Mouse (Mus musculus) midbrain, embryonic 11.5 days (tissue): ENCODE results near the gene Zfhx2. TPM values are rescaled to one million over a fixed set of nuclear protein-coding genes. Genes with fewer than 3 reads are reported as not detected.
A peak's percentile ranks its signal among the peaks of the same experiment; 100 is the strongest.

Experiments
- ATAC-seq: fragments of 200-750 bp; cut with Nextera tagmentation; 2 replicates; pipeline ENCODE4 v1.8.0; 2017; ENCODE audit warnings: moderate TSS enrichment, moderate library complexity; ENCODE audit not compliant: low FRiP score
- DNase-seq: peaks from one replicate; pipeline ENCODE4 v3.0.0; 2015; ENCODE audit warnings: low spot score; ENCODE audit errors: missing footprints
- H3K27ac ChIP-seq: fragments of 300-500 bp; sonication (generic); 2 replicates; pipeline ENCODE4 v1.5.1; 2014; ENCODE audit warnings: low read depth, low read length
- H3K27me3 ChIP-seq: fragments of 300-500 bp; sonication (generic); 2 replicates; pipeline ENCODE4 v1.6.1; 2014; ENCODE audit warnings: mild to moderate bottlenecking, low read length, moderate library complexity, mixed read lengths; ENCODE audit not compliant: control insufficient read depth, insufficient read depth
- H3K36me3 ChIP-seq: fragments of 300-500 bp; sonication (generic); 2 replicates; pipeline ENCODE4 v1.6.1; 2014; ENCODE audit warnings: mild to moderate bottlenecking, low read length, moderate library complexity, mixed read lengths; ENCODE audit not compliant: control insufficient read depth, insufficient read depth
- H3K4me1 ChIP-seq: fragments of 300-500 bp; sonication (generic); 2 replicates; pipeline ENCODE4 v1.6.1; 2014; ENCODE audit warnings: low read length; ENCODE audit not compliant: control insufficient read depth, insufficient read depth
- H3K4me2 ChIP-seq: fragments of 300-500 bp; sonication (generic); 2 replicates; pipeline ENCODE4 v1.6.1; 2014; ENCODE audit warnings: mild to moderate bottlenecking, moderate library complexity
- H3K4me3 ChIP-seq: fragments of 300-500 bp; sonication (generic); 2 replicates; pipeline ENCODE4 v1.5.1; 2014; ENCODE audit warnings: low read depth, low read length
- H3K9ac ChIP-seq: fragments of 300-500 bp; sonication (generic); 2 replicates; pipeline ENCODE4 v1.6.1; 2014; ENCODE audit warnings: low read length
- H3K9me3 ChIP-seq: fragments of 300-500 bp; sonication (generic); 2 replicates; pipeline ENCODE4 v1.6.1; 2016; ENCODE audit warnings: low read length; ENCODE audit not compliant: control insufficient read depth
- WGBS: fragments of 180-500 bp; shearing (Covaris S2); extraction: QIAGEN DNeasy Blood & Tissue Kit; methylation state at CpG from one replicate; pipeline ENCODE4 v1.1.7; 2014; 5-methylcytosine and 5-hydroxymethylcytosine counted together
- polyA plus RNA-seq: library from polyadenylated mRNA; unstranded; fragments of >200 nt; fragmentation: Nextera tagmentation; extraction: Ambion mirVana; gene quantifications from 2 replicates; pipeline ENCODE4 v1.2.1, GENCODE M21; 2014

Gene Zfhx2
- polyA plus RNA-seq, 1 experiment from 2014 or later = 11.5 TPM

GRCm38 (mm10) chr14:55116425-55117200 is 24.5 kb upstream of the Zfhx2 start, which contains the start of gene Jph4:
Gene Jph4, minus strand, starts transcription at chr14:55116935.
- H3K4me3 ChIP-seq = peak within 1 kb of the TSS; percentile 60
- WGBS = 5% methylated on average over 21 of the region's 21 CpGs
- H3K4me2 ChIP-seq = peak within 1 kb of the TSS; percentile 100
- no peaks in the 10 kb centered on the region for H3K9me3 ChIP-seq
- peak within 1 kb of the TSS; percentile 69 for H3K9ac ChIP-seq
- H3K27me3 ChIP-seq = peaks cover 34% of the 10 kb centered on the region
- H3K4me1 ChIP-seq = peaks cover 13% of the 10 kb centered on the region
- H3K27ac ChIP-seq = no peak within 1 kb of the TSS
- ATAC-seq (peak; percentile 14; the same call in 1 of the 2 replicates), DNase-seq (peak; percentile 93)
- no peaks in the 10 kb centered on the region for H3K36me3 ChIP-seq

- WGBS = under 1% methylated on average over 8 of the region's 8 CpGs
- no peaks in the 10 kb centered on the region for H3K9me3 ChIP-seq
- H3K36me3 ChIP-seq = no peaks in the 10 kb centered on the region
- ATAC-seq (peak; percentile 36; the same call in 1 of the 2 replicates), DNase-seq (peak; percentile 93)
- H3K9ac ChIP-seq = peak overlapping the region; percentile 69
- H3K27me3 ChIP-seq = peaks cover 34% of the 10 kb centered on the region
- peak overlapping the region; percentile 60 for H3K4me3 ChIP-seq
- H3K27ac ChIP-seq = no peak overlapping the region
- H3K4me2 ChIP-seq = peak overlapping the region; percentile 100
- H3K4me1 ChIP-seq = peaks cover 13% of the 10 kb centered on the region
These were observed 23.7 kb upstream of the Zfhx2 start for GRCm38 (mm10) chr14:55115846-55116245.

GRCm38 (mm10) chr14:55114759-55115701 is 22.9 kb upstream of the Zfhx2 start:
- WGBS = under 1% methylated on average over 68 of the region's 78 CpGs
- Histone ChIP-seq H3K9ac (peak overlapping the region; percentile 69), H3K27me3 (peaks cover 37% of the 10 kb centered on the region), H3K4me1 (peaks cover 13% of the 10 kb centered on the region), H3K4me3 (peak overlapping the region; percentile 60), H3K4me2 (peak overlapping the region; percentile 100), H3K27ac (no peak overlapping the region), H3K9me3 (no peaks in the 10 kb centered on the region), H3K36me3 (no peaks in the 10 kb centered on the region)
- ATAC-seq (peak; percentile 71), DNase-seq (peak; percentile 93)

GRCm38 (mm10) chr14:55113975-55114645 is 22.0 kb upstream of the Zfhx2 start:
- ATAC-seq (no peak), DNase-seq (peak; percentile 86)
- Histone ChIP-seq H3K4me3 (peak overlapping the region; percentile 60), H3K9me3 (no peaks in the 10 kb centered on the region), H3K4me2 (peak overlapping the region; percentile 100), H3K4me1 (peaks cover 17% of the 10 kb centered on the region), H3K27me3 (peaks cover 39% of the 10 kb centered on the region), H3K27ac (no peak overlapping the region), H3K36me3 (no peaks in the 10 kb centered on the region), H3K9ac (peak overlapping the region; percentile 69)
- WGBS = 12% methylated on average over 26 of the region's 26 CpGs

- Histone ChIP-seq H3K36me3 (no peaks in the 10 kb centered on the region), H3K9ac (no peak overlapping the region), H3K27me3 (peaks cover 39% of the 10 kb centered on the region), H3K4me1 (peaks cover 23% of the 10 kb centered on the region), H3K4me3 (no peak overlapping the region), H3K27ac (no peak overlapping the region), H3K9me3 (no peaks in the 10 kb centered on the region), H3K4me2 (0 out of 2 replicates have a peak overlapping the region, but pooled peaks have one; percentile 6)
- no peak for ATAC-seq
- peak; percentile 77 for DNase-seq
- WGBS = 67% methylated on average over 51 of the region's 51 CpGs
These were observed 21.3 kb upstream of the Zfhx2 start for GRCm38 (mm10) chr14:55113351-55113974.

GRCm38 (mm10) chr14:55111720-55112119 is 19.6 kb upstream of the Zfhx2 start:
- Histone ChIP-seq H3K4me3 (no peak overlapping the region), H3K9ac (no peak overlapping the region), H3K27ac (no peak overlapping the region), H3K4me2 (no peak overlapping the region), H3K9me3 (no peaks in the 10 kb centered on the region), H3K27me3 (peaks cover 31% of the 10 kb centered on the region), H3K4me1 (peaks cover 28% of the 10 kb centered on the region), H3K36me3 (no peaks in the 10 kb centered on the region)
- ATAC-seq = no peak
- DNase-seq = no peak
- 80% methylated on average over 2 of the region's 2 CpGs for WGBS

- 34% methylated on average over 9 of the region's 9 CpGs for WGBS
- Histone ChIP-seq H3K27ac (no peak overlapping the region), H3K4me3 (no peak overlapping the region), H3K4me2 (no peak overlapping the region), H3K9ac (no peak overlapping the region), H3K36me3 (no peaks in the 10 kb centered on the region), H3K9me3 (no peaks in the 10 kb centered on the region), H3K4me1 (peaks cover 29% of the 10 kb centered on the region), H3K27me3 (peaks cover 21% of the 10 kb centered on the region)
- ATAC-seq (no peak), DNase-seq (no peak)
These were observed 18.0 kb upstream of the Zfhx2 start for GRCm38 (mm10) chr14:55110076-55110475.
